Mouse (Mus musculus): Measurements from ENCODE around the gene Rflnb.

- TF ChIP-seq CTCF (IDR thresholded peaks at IDR 0.05; ENCODE audit: insufficient read depth, low read length), result no peak
- TF ChIP-seq POLR2A (IDR thresholded peaks at IDR 0.05; ENCODE audit: borderline replicate concordance, extremely low read depth, low read depth, low read length), result no peak
Measured at GRCm38 (mm10) chr11:76033836-76034235, 6.3 kb upstream of the Rflnb start.
